In the genomic region with DNA sequence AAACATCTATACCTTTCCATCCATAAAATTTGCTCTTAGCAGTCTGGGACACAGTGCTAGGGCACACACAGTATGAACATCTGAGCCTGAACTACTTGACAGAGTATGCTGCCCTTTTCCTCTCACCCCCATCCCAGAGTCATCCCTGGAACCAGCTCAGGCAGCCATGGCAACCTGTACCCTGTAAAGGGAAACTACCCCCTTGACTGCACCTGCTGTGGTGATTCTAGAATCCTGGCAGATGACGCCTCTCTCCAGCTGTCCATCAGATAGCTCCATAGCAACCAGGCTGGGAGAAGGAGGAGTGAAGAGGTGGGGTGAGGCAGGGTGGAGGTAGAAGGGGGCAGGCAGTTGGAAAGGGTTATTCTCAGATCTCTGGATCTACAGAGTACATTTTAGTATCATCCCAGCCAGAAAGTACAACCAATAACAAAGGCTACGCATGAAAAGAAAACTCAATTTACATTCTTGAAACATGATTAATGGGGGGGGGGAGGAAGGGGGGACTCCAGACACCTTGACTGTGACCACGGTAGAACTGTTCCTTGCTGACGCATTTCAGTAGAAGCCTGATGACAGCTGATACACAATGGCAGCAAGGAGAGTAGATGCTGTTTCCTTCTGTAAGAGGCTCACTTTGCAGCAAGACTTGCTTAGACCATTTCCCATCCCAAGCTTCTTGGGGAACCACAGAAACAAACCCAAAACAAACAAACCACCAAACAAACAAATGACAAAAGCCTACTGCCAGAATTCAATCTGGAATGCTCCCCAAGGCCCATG, we compare ENCODE assay signal across 8 mouse cellular contexts.
A peak's percentile ranks its signal among the peaks of the same experiment; 100 is the strongest.
DNase-seq lines count a peak whose midpoint lies in the region; ATAC-seq and TF ChIP-seq lines count a peak whose summit lies in the region.

No protein-coding gene starts in this region.

- H3K4me3 ChIP-seq in kidney, embryonic 15.5 days (replicated peaks): no peak overlapping the region
- no peak overlapping the region for H3K4me3 ChIP-seq in embryonic facial prominence, embryonic 13.5 days
- no peak overlapping the region for H3K4me3 ChIP-seq in hindbrain, postnatal 0 days (ENCODE audit: low read length)
- H3K4me3 ChIP-seq in neural tube, embryonic 15.5 days (replicated peaks): no peak overlapping the region

- H3K36me3 ChIP-seq in kidney, embryonic 15.5 days: no peaks in the 10 kb centered on the region
- no peaks in the 10 kb centered on the region for H3K36me3 ChIP-seq in embryonic facial prominence, embryonic 13.5 days
- H3K36me3 ChIP-seq in hindbrain, postnatal 0 days (ENCODE audit: insufficient read depth, low read length): no peaks in the 10 kb centered on the region
- H3K36me3 ChIP-seq in neural tube, embryonic 15.5 days: no peaks in the 10 kb centered on the region

- no peak for TF ChIP-seq CTCF in hindbrain, postnatal 0 days (IDR thresholded peaks at IDR 0.05; ENCODE audit: low read depth)

- no peak overlapping the region for H3K9ac ChIP-seq in kidney, embryonic 15.5 days
- no peak overlapping the region for H3K9ac ChIP-seq in embryonic facial prominence, embryonic 13.5 days
- no peak overlapping the region for H3K9ac ChIP-seq in hindbrain, postnatal 0 days (replicated peaks; ENCODE audit: low read length)
- H3K9ac ChIP-seq in neural tube, embryonic 15.5 days (replicated peaks): no peak overlapping the region

- 0 out of 2 replicates have a peak, but pooled peaks cover 3% of the 10 kb centered on the region for H3K4me1 ChIP-seq in kidney, embryonic 15.5 days
- H3K4me1 ChIP-seq in embryonic facial prominence, embryonic 13.5 days: no peaks in the 10 kb centered on the region
- H3K4me1 ChIP-seq in hindbrain, postnatal 0 days (ENCODE audit: insufficient read depth, low read length): peaks cover 4% of the 10 kb centered on the region; the same call in 1 of the 2 replicates
- 0 out of 2 replicates have a peak, but pooled peaks cover 3% of the 10 kb centered on the region for H3K4me1 ChIP-seq in neural tube, embryonic 15.5 days

- H3K4me2 ChIP-seq in kidney, embryonic 15.5 days: no peak overlapping the region
- H3K4me2 ChIP-seq in embryonic facial prominence, embryonic 13.5 days: no peak overlapping the region
- H3K4me2 ChIP-seq in hindbrain, postnatal 0 days (ENCODE audit: low read depth, low read length): no peak overlapping the region
- no peak overlapping the region for H3K4me2 ChIP-seq in neural tube, embryonic 15.5 days

- no peaks in the 10 kb centered on the region; the same call in 1 of the 2 replicates for H3K27me3 ChIP-seq in kidney, embryonic 15.5 days
- H3K27me3 ChIP-seq in embryonic facial prominence, embryonic 13.5 days: no peaks in the 10 kb centered on the region
- no peaks in the 10 kb centered on the region for H3K27me3 ChIP-seq in hindbrain, postnatal 0 days (ENCODE audit: insufficient read depth, low read length)
- no peaks in the 10 kb centered on the region for H3K27me3 ChIP-seq in neural tube, embryonic 15.5 days (replicated peaks)

- DNase-seq in kidney, postnatal 10 days: no peak
- DNase-seq in hindbrain, postnatal 0 days (ENCODE audit: low spot score): peak; percentile 71
- no peak for DNase-seq in heart, postnatal 4 days
- DNase-seq in cerebellum, adult 11-12 months: no peak

- no peaks in the 10 kb centered on the region for H3K9me3 ChIP-seq in kidney, embryonic 15.5 days (replicated peaks)
- H3K9me3 ChIP-seq in embryonic facial prominence, embryonic 13.5 days: no peaks in the 10 kb centered on the region
- no peaks in the 10 kb centered on the region for H3K9me3 ChIP-seq in hindbrain, postnatal 0 days (ENCODE audit: low read length)
- no peaks in the 10 kb centered on the region for H3K9me3 ChIP-seq in neural tube, embryonic 15.5 days (replicated peaks)

- H3K27ac ChIP-seq in kidney, embryonic 15.5 days: no peak overlapping the region
- no peak overlapping the region for H3K27ac ChIP-seq in embryonic facial prominence, embryonic 13.5 days
- H3K27ac ChIP-seq in hindbrain, postnatal 0 days: no peak overlapping the region
- no peak overlapping the region for H3K27ac ChIP-seq in neural tube, embryonic 15.5 days (replicated peaks)

- 25% methylated on average over 4 of the region's 4 CpGs for WGBS in kidney, embryonic 15.5 days
- 44% methylated on average over 4 of the region's 4 CpGs for WGBS in embryonic facial prominence, embryonic 13.5 days
- WGBS in hindbrain, postnatal 0 days: 31% methylated on average over 4 of the region's 4 CpGs
- 31% methylated on average over 4 of the region's 4 CpGs for WGBS in neural tube, embryonic 15.5 days

- peak; percentile 67; the same call in 1 of the 2 replicates for ATAC-seq in kidney, embryonic 15.5 days (replicated peaks; ENCODE audit: low FRiP score)
- peak; percentile 43; the same call in 1 of the 2 replicates for ATAC-seq in embryonic facial prominence, embryonic 13.5 days (ENCODE audit: insufficient number of reproducible peaks, insufficient read depth, low FRiP score, low TSS enrichment, low read depth)
- ATAC-seq in hindbrain, postnatal 0 days: peak; percentile 93
- ATAC-seq in neural tube, embryonic 15.5 days (ENCODE audit: low FRiP score): peak; percentile 63
- no peak for ATAC-seq in monocyte, adult 5-6 weeks (replicated peaks; ENCODE audit: insufficient number of reproducible peaks, low FRiP score, low TSS enrichment, poor library complexity, severe bottlenecking)
